Mouse (Mus musculus) ES-Bruce4 (cell line): ENCODE results near the gene Sept10. TPM values are rescaled to one million over a fixed set of nuclear protein-coding genes. Genes with fewer than 3 reads are reported as not detected.

Source experiments
- H3K27ac ChIP-seq: 2 replicates; pipeline ENCODE4 v1.5.1; 2012; ENCODE audit warnings: low read length, inconsistent platforms; ENCODE audit not compliant: insufficient read depth
- H3K27me3 ChIP-seq: 2 replicates; pipeline ENCODE4 v1.6.1; 2012; ENCODE audit warnings: mild to moderate bottlenecking, low read length, inconsistent platforms; ENCODE audit not compliant: control insufficient read depth, poor library complexity, insufficient read depth, severe bottlenecking
- H3K36me3 ChIP-seq: 2 replicates; pipeline ENCODE4 v1.6.1; 2012; ENCODE audit warnings: inconsistent platforms, mild to moderate bottlenecking, low read length, moderate library complexity; ENCODE audit not compliant: control insufficient read depth, poor library complexity, insufficient read depth, severe bottlenecking
- H3K4me1 ChIP-seq: one replicate; pipeline ENCODE4 v1.8.1; 2011; ENCODE audit warnings: low read length; ENCODE audit not compliant: control insufficient read depth, insufficient read depth
- H3K4me3 ChIP-seq: 2 replicates; pipeline ENCODE4 v1.5.1; 2011; ENCODE audit warnings: low read depth, mild to moderate bottlenecking, low read length
- H3K9ac ChIP-seq: 2 replicates; pipeline ENCODE4 v1.6.1; 2012; ENCODE audit warnings: low read depth, mild to moderate bottlenecking, inconsistent platforms; ENCODE audit not compliant: poor library complexity, severe bottlenecking
- H3K9me3 ChIP-seq: replicated peaks from 2 replicates; pipeline ENCODE4 v1.6.1; 2012; ENCODE audit warnings: mild to moderate bottlenecking, low read length, inconsistent platforms; ENCODE audit not compliant: control insufficient read depth, poor library complexity, insufficient read depth, severe bottlenecking
- CTCF ChIP-seq: IDR thresholded peaks from one replicate; pipeline ENCODE4 v1.8.1; 2011; ENCODE audit warnings: low read depth, low read length
- EP300 ChIP-seq: IDR thresholded peaks from 2 replicates; pipeline ENCODE4 v1.6.1; 2011; ENCODE audit warnings: low read depth, low read length; ENCODE audit not compliant: insufficient read depth
- POLR2A ChIP-seq: IDR thresholded peaks from one replicate; pipeline ENCODE4 v1.8.1; 2011; ENCODE audit warnings: low read length; ENCODE audit not compliant: insufficient read depth
- polyA plus RNA-seq: library from polyadenylated mRNA; stranded (reverse); fragments of >200 nt; gene quantifications from 2 replicates; pipeline ENCODE4 v1.2.4, GENCODE M21; 2011; ENCODE audit warnings: low read depth; ENCODE audit not compliant: missing spikeins, insufficient read depth, insufficient read length

The Sept10 gene
- polyA plus RNA-seq, 1 experiment = 53.4 TPM

GRCm38 (mm10) chr10:59265067-59265466, 43.4 kb upstream of the Sept10 start:
- no peak overlapping the region for H3K4me3 ChIP-seq
- no peak overlapping the region for H3K27ac ChIP-seq
- H3K27me3 ChIP-seq = no peaks in the 10 kb centered on the region; the same call in 1 of the 2 replicates
- no peak overlapping the region for H3K9ac ChIP-seq
- H3K4me1 ChIP-seq = peaks cover 8% of the 10 kb centered on the region
- H3K36me3 ChIP-seq = no peaks in the 10 kb centered on the region
- TF ChIP-seq POLR2A (no peak), CTCF (no peak), EP300 (no peak)
- no peaks in the 10 kb centered on the region for H3K9me3 ChIP-seq

GRCm38 (mm10) chr10:59262979-59263378, 41.3 kb upstream of the Sept10 start:
- H3K36me3 ChIP-seq = no peaks in the 10 kb centered on the region
- no peak overlapping the region for H3K27ac ChIP-seq
- no peak overlapping the region for H3K9ac ChIP-seq
- H3K9me3 ChIP-seq = no peaks in the 10 kb centered on the region
- no peak for TF ChIP-seq POLR2A
- TF ChIP-seq EP300 = no peak
- no peak for TF ChIP-seq CTCF
- H3K27me3 ChIP-seq = no peaks in the 10 kb centered on the region; the same call in 1 of the 2 replicates
- no peak overlapping the region for H3K4me3 ChIP-seq
- H3K4me1 ChIP-seq = peaks cover 5% of the 10 kb centered on the region

DNA sequence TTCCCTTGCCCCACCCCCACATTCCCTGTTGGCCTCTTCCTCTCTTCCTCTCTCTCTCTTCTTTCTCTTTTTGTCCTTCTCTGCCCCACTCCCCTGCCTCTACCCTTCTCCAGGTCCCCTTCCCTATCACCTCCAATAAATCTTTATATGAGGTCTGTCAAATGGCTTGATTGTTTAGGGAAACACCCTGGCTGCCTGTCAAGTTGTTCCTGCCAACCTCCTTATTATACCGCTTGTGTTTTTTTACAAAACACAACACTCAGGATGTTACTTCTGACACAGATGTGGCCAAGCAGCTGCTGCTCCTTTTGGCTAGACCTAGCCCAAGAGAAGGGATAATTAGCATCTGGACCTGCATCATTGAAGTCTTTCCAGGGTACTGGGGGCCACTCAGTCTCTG, 40.4 kb upstream of the Sept10 start:
- Histone ChIP-seq H3K36me3 (no peaks in the 10 kb centered on the region), H3K4me3 (no peak overlapping the region), H3K27ac (no peak overlapping the region), H3K9me3 (no peaks in the 10 kb centered on the region), H3K9ac (no peak overlapping the region), H3K27me3 (no peaks in the 10 kb centered on the region; the same call in 1 of the 2 replicates), H3K4me1 (peaks cover 3% of the 10 kb centered on the region)
- no peak for TF ChIP-seq CTCF

DNA sequence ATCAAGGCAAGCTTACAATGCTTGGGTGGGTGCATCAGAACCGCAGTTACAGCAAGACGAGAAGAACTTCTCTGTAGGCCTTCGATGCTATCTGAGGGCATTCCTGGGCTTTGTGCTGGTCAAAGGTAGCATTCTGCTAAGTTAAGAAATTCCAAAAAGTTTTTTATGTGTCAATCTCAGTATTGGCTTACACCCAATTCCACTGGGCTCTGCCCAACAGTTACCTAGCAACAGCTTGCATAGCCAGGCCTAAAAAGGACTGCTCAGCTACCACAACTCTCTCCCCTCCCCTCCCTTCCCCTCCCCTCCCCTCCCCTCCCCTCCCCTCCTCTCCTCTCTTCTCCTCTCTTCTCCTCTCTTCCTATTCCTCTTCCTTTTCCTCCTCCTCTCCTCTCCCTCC, 40.0 kb upstream of the Sept10 start:
- Histone ChIP-seq H3K27me3 (no peaks in the 10 kb centered on the region; the same call in 1 of the 2 replicates), H3K4me3 (no peak overlapping the region), H3K27ac (no peak overlapping the region), H3K4me1 (peaks cover 3% of the 10 kb centered on the region), H3K9me3 (no peaks in the 10 kb centered on the region), H3K9ac (no peak overlapping the region), H3K36me3 (no peaks in the 10 kb centered on the region)
- TF ChIP-seq CTCF = no peak
- no peak for TF ChIP-seq EP300
- TF ChIP-seq POLR2A = no peak

DNA sequence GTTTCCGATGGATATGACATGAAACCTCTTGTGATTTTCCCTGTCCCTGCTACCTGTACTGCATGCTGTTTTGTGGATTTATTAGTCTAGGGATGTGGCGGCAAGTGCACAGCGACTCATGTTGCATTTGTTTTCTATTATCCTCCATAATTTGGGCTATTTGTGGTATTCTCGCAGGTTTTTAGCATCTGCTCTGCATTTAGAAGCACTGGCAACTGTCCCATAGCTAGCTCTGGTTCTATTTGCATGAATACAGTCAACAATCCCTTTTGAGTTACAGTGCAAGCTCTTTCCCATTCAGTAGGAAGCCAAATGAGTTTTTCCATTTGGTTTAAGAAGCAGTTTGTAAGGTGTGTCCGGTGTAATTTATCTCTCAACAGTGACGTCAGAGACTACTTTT, 37.9 kb upstream of the Sept10 start:
- no peaks in the 10 kb centered on the region; the same call in 1 of the 2 replicates for H3K27me3 ChIP-seq
- H3K27ac ChIP-seq = no peak overlapping the region
- H3K36me3 ChIP-seq = no peaks in the 10 kb centered on the region
- no peaks in the 10 kb centered on the region for H3K9me3 ChIP-seq
- no peaks in the 10 kb centered on the region for H3K4me1 ChIP-seq
- no peak overlapping the region for H3K9ac ChIP-seq
- H3K4me3 ChIP-seq = no peak overlapping the region
- TF ChIP-seq CTCF = no peak
- TF ChIP-seq POLR2A = no peak
- TF ChIP-seq EP300 = no peak

- H3K9ac ChIP-seq = no peak overlapping the region
- no peak overlapping the region for H3K4me3 ChIP-seq
- H3K4me1 ChIP-seq = no peaks in the 10 kb centered on the region
- TF ChIP-seq EP300 (no peak), CTCF (no peak), POLR2A (no peak)
- H3K27ac ChIP-seq = no peak overlapping the region
- H3K27me3 ChIP-seq = no peaks in the 10 kb centered on the region; the same call in 1 of the 2 replicates
- no peaks in the 10 kb centered on the region for H3K9me3 ChIP-seq
- H3K36me3 ChIP-seq = no peaks in the 10 kb centered on the region
Measured at GRCm38 (mm10) chr10:59256533-59256932, 34.9 kb upstream of the Sept10 start.
